Mouse (Mus musculus) stomach, embryonic 16.5 days (tissue): ENCODE results near the gene Orc5. TPM values are rescaled to one million over a fixed set of nuclear protein-coding genes. Genes with fewer than 3 reads are reported as not detected.

Source experiments
- ATAC-seq: fragments of 200-750 bp; cut with Nextera tagmentation; 2 replicates; pipeline ENCODE4 v1.8.0; 2017; ENCODE audit warnings: moderate number of reproducible peaks, moderate TSS enrichment; ENCODE audit not compliant: insufficient read depth, low FRiP score
- H3K27ac ChIP-seq: fragments of 300-500 bp; sonication (generic); 2 replicates; pipeline ENCODE4 v1.5.1; 2014; ENCODE audit warnings: low read length
- H3K27me3 ChIP-seq: fragments of 300-500 bp; sonication (generic); 2 replicates; pipeline ENCODE4 v1.6.1; 2014; ENCODE audit warnings: low read length, control low read depth, mixed read lengths; ENCODE audit not compliant: control insufficient read depth, insufficient read depth
- H3K36me3 ChIP-seq: fragments of 300-500 bp; sonication (generic); 2 replicates; pipeline ENCODE4 v1.6.1; 2014; ENCODE audit warnings: low read length; ENCODE audit not compliant: control insufficient read depth, insufficient read depth
- H3K4me1 ChIP-seq: fragments of 300-500 bp; sonication (generic); 2 replicates; pipeline ENCODE4 v1.6.1; 2014; ENCODE audit warnings: low read length, control low read depth, mixed read lengths; ENCODE audit not compliant: control insufficient read depth, insufficient read depth
- H3K4me2 ChIP-seq: fragments of 300-500 bp; sonication (generic); 2 replicates; pipeline ENCODE4 v1.6.1; 2014; ENCODE audit warnings: low read depth, low read length, mixed read lengths
- H3K4me3 ChIP-seq: fragments of 300-500 bp; sonication (generic); replicated peaks from 2 replicates; pipeline ENCODE4 v1.5.1; 2014; ENCODE audit warnings: mild to moderate bottlenecking, low read length
- H3K9ac ChIP-seq: fragments of 300-500 bp; sonication (generic); 2 replicates; pipeline ENCODE4 v1.6.1; 2014; ENCODE audit warnings: low read length
- H3K9me3 ChIP-seq: fragments of 300-500 bp; sonication (generic); replicated peaks from 2 replicates; pipeline ENCODE4 v1.6.1; 2016; ENCODE audit warnings: low read length, control low read depth; ENCODE audit not compliant: control insufficient read depth
- WGBS: fragments of 180-500 bp; shearing (Covaris S2); extraction: QIAGEN DNeasy Blood & Tissue Kit; methylation state at CpG from one replicate; pipeline ENCODE4 v1.1.7; 2014; 5-methylcytosine and 5-hydroxymethylcytosine counted together
- polyA plus RNA-seq: library from polyadenylated mRNA; unstranded; fragments of >200 nt; fragmentation: Nextera tagmentation; extraction: Ambion mirVana; gene quantifications from 2 replicates; pipeline ENCODE4 v1.2.1, GENCODE M21; 2015

Gene Orc5
- polyA plus RNA-seq, 1 experiment from 2014 or later: 36.8 TPM

DNA sequence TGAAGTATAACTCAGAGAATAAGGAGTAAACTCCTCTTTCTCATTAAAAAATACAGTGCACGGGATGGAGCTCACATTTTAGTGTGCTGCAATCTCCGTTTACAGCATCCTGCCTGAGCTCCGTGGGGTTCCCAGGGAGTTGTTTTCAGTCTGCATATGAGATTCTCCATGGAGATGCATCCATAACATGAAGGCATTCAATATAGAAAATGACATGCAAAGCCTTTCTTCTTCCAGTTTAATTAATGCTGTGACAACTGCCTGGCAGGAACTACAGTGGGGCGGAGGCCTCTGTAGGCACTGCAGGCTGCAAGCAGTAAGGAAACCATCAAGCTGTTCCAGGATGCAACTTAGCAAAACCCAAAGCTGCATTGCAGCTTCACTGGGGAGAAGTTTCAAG lies 79.0 kb downstream of the Orc5 start:
- no peaks in the 10 kb centered on the region for H3K4me1 ChIP-seq
- no peak overlapping the region for H3K9ac ChIP-seq
- H3K4me2 ChIP-seq: no peak overlapping the region
- no peaks in the 10 kb centered on the region for H3K27me3 ChIP-seq
- H3K27ac ChIP-seq: no peak overlapping the region
- no peak overlapping the region for H3K4me3 ChIP-seq
- 79% methylated on average over 4 of the region's 4 CpGs for WGBS
- ATAC-seq: no peak
- H3K9me3 ChIP-seq: no peaks in the 10 kb centered on the region
- no peaks in the 10 kb centered on the region for H3K36me3 ChIP-seq

- no peaks in the 10 kb centered on the region for H3K4me1 ChIP-seq
- no peaks in the 10 kb centered on the region for H3K27me3 ChIP-seq
- H3K36me3 ChIP-seq: no peaks in the 10 kb centered on the region
- no peak overlapping the region for H3K4me3 ChIP-seq
- WGBS: 75% methylated on average over 15 of the region's 15 CpGs
- no peaks in the 10 kb centered on the region for H3K9me3 ChIP-seq
- H3K27ac ChIP-seq: no peak overlapping the region
- H3K4me2 ChIP-seq: no peak overlapping the region
- H3K9ac ChIP-seq: no peak overlapping the region
- no peak for ATAC-seq
These were observed 97.2 kb downstream of the Orc5 start for GRCm38 (mm10) chr5:22452871-22453661.

DNA sequence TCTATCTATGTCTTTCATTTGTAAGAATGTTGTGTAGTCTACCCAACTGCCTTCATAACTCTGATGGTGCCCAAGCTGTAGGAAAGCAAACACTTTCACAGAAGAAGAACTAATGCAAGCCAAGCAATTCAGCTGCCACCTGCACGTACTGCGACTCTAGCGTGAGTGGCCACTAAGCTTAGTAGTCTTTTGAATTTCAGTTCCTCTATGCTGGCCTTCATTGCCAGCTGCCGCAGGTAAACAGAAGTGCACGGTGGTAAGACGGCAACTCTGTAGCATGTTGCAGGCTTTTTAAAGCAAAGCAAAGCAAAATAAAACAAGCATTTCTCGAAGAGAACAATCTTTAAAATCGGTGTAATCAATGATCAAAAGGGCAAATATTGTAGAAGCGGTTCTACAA lies 97.8 kb downstream of the Orc5 start:
- H3K4me1 ChIP-seq: no peaks in the 10 kb centered on the region
- no peak for ATAC-seq
- H3K9me3 ChIP-seq: no peaks in the 10 kb centered on the region
- H3K27me3 ChIP-seq: no peaks in the 10 kb centered on the region
- 86% methylated on average over 9 of the region's 9 CpGs for WGBS
- no peak overlapping the region for H3K27ac ChIP-seq
- H3K36me3 ChIP-seq: no peaks in the 10 kb centered on the region
- H3K4me2 ChIP-seq: no peak overlapping the region
- H3K9ac ChIP-seq: no peak overlapping the region
- no peak overlapping the region for H3K4me3 ChIP-seq

DNA sequence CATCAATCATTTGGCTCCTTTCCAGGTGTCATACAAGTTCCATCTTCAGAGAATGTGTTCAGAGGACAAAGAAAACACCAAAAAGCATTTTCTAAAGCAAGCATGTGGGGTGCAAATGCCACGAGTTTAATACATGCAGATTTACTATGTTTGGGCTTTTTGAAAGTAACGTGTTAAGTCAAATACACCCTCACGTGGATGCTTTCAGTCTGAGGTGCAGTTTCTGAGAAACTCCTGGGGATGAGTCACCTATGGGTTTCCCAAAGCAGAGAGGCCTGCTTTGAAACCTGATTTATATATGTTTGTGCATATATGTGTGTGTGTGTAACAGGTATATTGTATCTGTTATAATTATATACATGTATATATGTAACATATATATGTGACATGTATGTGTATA lies 98.5 kb downstream of the Orc5 start:
- Histone ChIP-seq H3K9me3 (no peaks in the 10 kb centered on the region), H3K4me2 (no peak overlapping the region), H3K27ac (no peak overlapping the region), H3K4me1 (no peaks in the 10 kb centered on the region), H3K4me3 (no peak overlapping the region), H3K36me3 (no peaks in the 10 kb centered on the region), H3K9ac (no peak overlapping the region), H3K27me3 (no peaks in the 10 kb centered on the region)
- ATAC-seq: no peak
- WGBS: 60% methylated on average over 3 of the region's 3 CpGs

- H3K36me3 ChIP-seq: no peaks in the 10 kb centered on the region
- WGBS: 47% methylated on average over 3 of the region's 3 CpGs
- no peak overlapping the region for H3K4me3 ChIP-seq
- H3K27me3 ChIP-seq: no peaks in the 10 kb centered on the region
- H3K4me2 ChIP-seq: no peak overlapping the region
- no peak for ATAC-seq
- H3K27ac ChIP-seq: no peak overlapping the region
- no peaks in the 10 kb centered on the region for H3K4me1 ChIP-seq
- H3K9me3 ChIP-seq: no peaks in the 10 kb centered on the region
- H3K9ac ChIP-seq: no peak overlapping the region
These were observed 100.7 kb downstream of the Orc5 start for GRCm38 (mm10) chr5:22449492-22449891.

Other genes starting within 250 kb of the Orc5 start
- 4.7 and 4.8 TPM in 2 replicates for gene Reln, start 205.7 kb downstream of the Orc5 start, polyA plus RNA-seq
- 0.20 and 0.22 TPM in 2 replicates for gene Lhfpl3, start 195.6 kb upstream of the Orc5 start, polyA plus RNA-seq